Mouse (Mus musculus) neural tube, embryonic 13.5 days (tissue): ENCODE measurements at regions not wholly inside any gene's neighbourhood (a gene's known extent, or its start where the extent isn't known, plus 50 kb on each side); places are given as distances from the start of the nearest gene placed in this dataset.
"Not testable (repeated sequence)": the region's sequence is repeated elsewhere in the genome, so short reads cannot be mapped to it uniquely, and the experiment has no call there.

Experiments used
- ATAC-seq: fragments of 200-750 bp; cut with Nextera tagmentation; 2 replicates; pipeline ENCODE4 v1.8.0; 2017; ENCODE audit warnings: low read depth, mild to moderate bottlenecking, moderate TSS enrichment, moderate library complexity
- H3K27ac ChIP-seq: fragments of 300-500 bp; sonication (generic); replicated peaks from 2 replicates; pipeline ENCODE4 v1.5.1; 2015; ENCODE audit warnings: moderate library complexity, mild to moderate bottlenecking, inconsistent platforms
- H3K27me3 ChIP-seq: fragments of 300-500 bp; sonication (generic); 2 replicates; pipeline ENCODE4 v1.6.1; 2015; ENCODE audit warnings: mild to moderate bottlenecking, inconsistent platforms
- H3K36me3 ChIP-seq: fragments of 300-500 bp; sonication (generic); 2 replicates; pipeline ENCODE4 v1.6.1; 2015; ENCODE audit warnings: mild to moderate bottlenecking, inconsistent platforms
- H3K4me1 ChIP-seq: fragments of 300-500 bp; sonication (generic); replicated peaks from 2 replicates; pipeline ENCODE4 v1.6.1; 2015; ENCODE audit warnings: inconsistent platforms
- H3K4me2 ChIP-seq: fragments of 300-500 bp; sonication (generic); 2 replicates; pipeline ENCODE4 v1.6.1; 2015; ENCODE audit warnings: inconsistent platforms, mild to moderate bottlenecking, moderate library complexity
- H3K4me3 ChIP-seq: fragments of 300-500 bp; sonication (generic); 2 replicates; pipeline ENCODE4 v1.5.1; 2015; ENCODE audit warnings: mild to moderate bottlenecking, inconsistent platforms
- H3K9ac ChIP-seq: fragments of 300-500 bp; sonication (generic); 2 replicates; pipeline ENCODE4 v1.6.1; 2015; ENCODE audit warnings: moderate library complexity, mild to moderate bottlenecking, inconsistent platforms
- H3K9me3 ChIP-seq: fragments of 300-500 bp; sonication (generic); 2 replicates; pipeline ENCODE4 v1.6.1; 2016; ENCODE audit warnings: inconsistent platforms
- whole genome bisulfite sequencing: fragments of 180-500 bp; shearing (Covaris S2); methylation state at CpG from one replicate; pipeline ENCODE4 v1.1.7; 2015; 5-methylcytosine and 5-hydroxymethylcytosine counted together

DNA sequence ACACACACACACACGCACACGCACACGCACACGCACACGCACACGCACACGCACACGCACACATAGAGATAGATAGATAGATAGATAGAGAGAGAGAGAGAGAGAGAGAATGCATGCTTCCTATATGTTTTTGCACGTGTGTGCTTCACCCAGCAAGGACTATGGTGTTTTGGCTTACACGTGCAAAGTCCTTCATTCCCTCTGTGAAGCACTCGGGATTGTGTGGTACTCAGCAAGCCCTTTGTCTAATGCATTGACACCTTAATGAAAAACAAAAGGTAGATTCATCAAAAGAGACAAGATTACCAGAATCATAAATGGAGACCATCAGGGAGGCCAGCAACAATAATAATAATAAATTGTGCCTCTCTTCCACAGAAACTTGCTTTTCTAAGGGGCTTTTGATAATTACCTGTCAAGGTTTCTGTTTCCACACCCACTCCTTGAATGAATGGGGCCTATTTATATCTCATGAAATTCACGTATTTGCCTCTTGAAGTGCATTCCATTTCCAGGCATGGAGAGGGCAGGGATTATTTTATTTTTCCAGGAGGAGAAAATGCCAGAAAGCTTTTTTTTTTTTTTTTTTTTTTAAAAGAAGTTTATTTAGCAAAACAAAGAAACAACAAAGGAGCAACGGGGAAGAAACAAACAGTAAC lies 93.0 kb downstream of the Btg1 start:
- Histone ChIP-seq H3K4me2 (no peak overlapping the region), H3K4me3 (no peak overlapping the region), H3K27ac (no peak overlapping the region), H3K9ac (no peak overlapping the region), H3K27me3 (no peaks in the 10 kb centered on the region), H3K4me1 (no peaks in the 10 kb centered on the region), H3K36me3 (no peaks in the 10 kb centered on the region), H3K9me3 (no peaks in the 10 kb centered on the region)
- 89% methylated on average over 13 of the region's 13 CpGs for WGBS
- no peak for ATAC-seq

DNA sequence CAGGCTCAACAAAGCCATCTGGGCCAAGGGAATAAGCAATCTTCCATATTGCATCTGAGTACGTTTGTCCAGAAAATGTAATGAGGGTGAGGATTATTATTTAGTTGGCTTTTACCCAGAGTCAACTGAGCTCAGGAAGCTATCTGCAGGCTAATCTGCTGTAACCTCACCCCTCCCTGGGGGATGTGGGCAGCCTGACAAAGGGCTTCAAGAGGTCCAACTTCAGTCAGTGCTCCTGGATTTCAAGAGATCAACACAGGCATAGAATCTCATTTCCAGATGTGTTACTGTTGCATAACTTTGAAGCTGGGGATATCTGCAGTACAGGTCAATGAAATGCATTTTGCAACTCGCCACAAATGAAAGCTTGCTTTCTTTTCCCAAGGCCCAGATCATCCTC lies 95.2 kb downstream of the Btg1 start:
- Histone ChIP-seq H3K36me3 (no peaks in the 10 kb centered on the region), H3K4me1 (peaks cover 2% of the 10 kb centered on the region; the same call in 1 of the 2 replicates), H3K27me3 (no peaks in the 10 kb centered on the region), H3K9me3 (no peaks in the 10 kb centered on the region), H3K4me3 (no peak overlapping the region), H3K4me2 (no peak overlapping the region), H3K27ac (no peak overlapping the region), H3K9ac (no peak overlapping the region)
- no peak for ATAC-seq
- 64% methylated on average over 2 of the region's 2 CpGs for WGBS

DNA sequence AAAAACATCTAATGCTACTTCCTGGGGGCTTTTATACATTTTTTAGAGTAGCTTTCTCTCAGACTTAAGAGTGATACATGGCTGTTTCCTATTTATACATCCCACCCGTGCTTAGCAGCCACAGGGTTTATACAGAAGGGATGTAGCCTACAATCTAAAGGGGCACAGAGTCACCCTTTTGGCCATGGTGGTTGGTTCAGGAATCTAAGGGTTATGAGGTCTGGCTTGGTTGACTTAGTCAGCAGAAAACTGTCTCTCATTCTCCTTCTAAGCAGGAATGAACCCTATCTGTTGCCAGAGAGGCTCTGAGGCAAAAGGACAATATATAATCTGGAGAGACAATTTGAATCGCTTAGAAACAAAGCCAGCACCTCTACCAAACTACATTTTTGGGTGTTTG lies 97.9 kb downstream of the Btg1 start:
- Histone ChIP-seq H3K4me2 (no peak overlapping the region), H3K9me3 (no peaks in the 10 kb centered on the region), H3K9ac (no peak overlapping the region), H3K27me3 (no peaks in the 10 kb centered on the region), H3K36me3 (no peaks in the 10 kb centered on the region), H3K27ac (no peak overlapping the region), H3K4me3 (no peak overlapping the region), H3K4me1 (peaks cover 11% of the 10 kb centered on the region; the same call in 1 of the 2 replicates)
- WGBS: 86% methylated on average over 2 of the region's 2 CpGs
- no peak for ATAC-seq

DNA sequence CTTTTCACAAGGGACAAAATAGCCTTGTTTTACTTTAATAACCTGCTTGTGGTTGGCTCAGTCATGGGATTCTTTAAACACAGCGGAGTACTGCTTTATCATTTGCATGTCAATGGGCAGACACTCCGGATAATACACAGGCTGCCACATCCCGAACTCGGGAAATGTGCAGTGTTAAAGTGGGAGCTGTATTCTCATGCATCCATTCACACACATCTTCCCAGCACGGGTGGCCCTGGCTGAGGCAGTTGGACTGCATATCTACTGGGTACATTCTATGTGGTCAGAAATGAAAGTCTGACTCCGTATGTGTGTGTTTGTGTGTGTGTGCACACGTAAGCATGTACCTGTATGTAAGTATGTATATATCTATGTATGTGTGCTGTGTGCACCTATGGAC lies 100.5 kb downstream of the Btg1 start:
- WGBS: 41% methylated on average over 7 of the region's 7 CpGs

DNA sequence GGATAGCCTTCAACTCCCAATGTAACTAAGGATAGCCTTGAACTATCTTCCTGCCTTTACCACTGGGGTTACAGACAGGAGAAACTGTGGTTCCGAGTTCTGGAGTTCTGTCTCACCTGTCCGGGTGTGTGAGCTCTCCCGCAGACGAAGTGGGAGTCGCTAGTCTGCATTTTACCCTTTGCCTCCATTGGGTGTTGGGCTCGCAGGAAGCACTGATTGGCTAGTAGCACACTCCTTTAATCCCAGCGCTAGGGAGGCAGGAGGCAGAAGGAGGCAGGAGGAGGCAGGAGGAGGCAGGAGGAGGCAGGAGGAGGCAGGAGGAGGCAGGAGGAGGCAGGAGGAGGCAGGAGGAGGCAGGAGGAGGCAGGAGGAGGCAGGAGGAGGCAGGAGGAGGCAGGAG lies 101.9 kb downstream of the Btg1 start:
- not testable (repeated sequence) for H3K36me3 ChIP-seq, H3K4me2 ChIP-seq, H3K9me3 ChIP-seq, H3K27me3 ChIP-seq, H3K9ac ChIP-seq, H3K4me3 ChIP-seq, ATAC-seq, H3K27ac ChIP-seq
- WGBS: 88% methylated on average over 7 of the region's 7 CpGs
- H3K4me1 ChIP-seq: peaks cover 31% of the 10 kb centered on the region

More for the DNA sequence above, 100.5 kb downstream of the Btg1 start:
- Histone ChIP-seq H3K4me2 (no peak overlapping the region), H3K9me3 (no peaks in the 10 kb centered on the region), H3K9ac (no peak overlapping the region), H3K36me3 (no peaks in the 10 kb centered on the region), H3K27me3 (no peaks in the 10 kb centered on the region), H3K27ac (no peak overlapping the region), H3K4me1 (peaks cover 24% of the 10 kb centered on the region), H3K4me3 (no peak overlapping the region)
- ATAC-seq: 0 out of 2 replicates have a peak, but pooled peaks have one; percentile 36

DNA sequence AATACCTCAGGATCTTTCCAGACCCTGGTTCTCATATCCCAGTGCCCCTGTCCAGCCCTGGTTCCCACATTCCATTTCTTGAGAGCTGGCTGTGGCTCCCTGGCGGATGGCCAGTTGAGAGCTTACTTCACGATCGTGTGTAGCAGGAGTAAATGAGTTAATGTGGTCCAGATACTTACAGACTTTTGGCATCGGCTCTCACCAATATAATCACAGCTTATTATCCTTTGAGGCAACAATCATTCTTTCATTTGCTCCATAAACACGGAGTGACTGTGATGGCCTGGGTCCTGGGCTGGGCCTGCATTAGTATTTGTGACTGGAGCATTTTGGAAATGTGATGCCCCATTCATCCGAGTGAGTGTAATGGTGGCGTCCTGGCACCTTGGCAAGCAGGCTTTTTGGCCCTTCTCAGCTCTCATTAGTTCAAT lies 103.5 kb downstream of the Btg1 start:
- Histone ChIP-seq H3K27ac (no peak overlapping the region), H3K27me3 (no peaks in the 10 kb centered on the region)
- ATAC-seq: no peak

DNA sequence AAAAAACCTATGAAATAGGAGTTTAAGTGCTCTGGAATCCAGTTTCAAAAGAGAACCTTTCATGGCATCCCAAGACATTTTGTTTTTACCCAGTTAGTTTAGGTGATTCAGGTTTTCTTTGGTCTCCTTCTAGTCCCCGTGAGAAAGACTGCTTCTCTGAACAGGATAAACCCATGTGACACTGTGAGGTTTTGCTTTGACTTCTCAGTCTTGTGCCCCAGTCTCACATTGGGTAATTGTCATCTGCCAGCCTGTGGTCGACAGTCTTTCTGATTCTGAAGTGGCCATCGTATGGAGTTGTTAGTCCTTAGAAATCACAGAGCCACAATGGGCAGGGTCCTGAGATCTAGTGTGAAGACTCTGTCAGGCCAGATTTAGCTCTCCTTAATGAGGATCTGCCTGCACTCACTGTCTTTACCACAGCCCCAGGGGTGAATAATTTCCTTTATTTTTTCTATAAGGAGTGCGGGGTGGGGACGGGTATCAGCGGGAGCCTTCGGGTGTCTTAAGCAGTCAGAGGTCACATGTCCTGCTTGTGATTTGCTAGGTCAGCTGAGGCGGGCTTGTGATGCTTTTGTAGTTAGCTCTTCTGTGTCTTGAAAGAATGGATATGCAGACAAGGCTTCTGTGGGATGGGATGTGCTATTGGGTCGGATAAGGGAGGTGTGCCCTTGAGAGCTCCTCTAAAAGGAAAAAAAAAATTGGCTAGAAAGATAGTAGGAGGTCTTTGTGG lies 104.3 kb downstream of the Btg1 start:
- 21% methylated on average over 9 of the region's 9 CpGs for WGBS
- Histone ChIP-seq H3K9me3 (no peaks in the 10 kb centered on the region), H3K27ac (no peak overlapping the region), H3K36me3 (no peaks in the 10 kb centered on the region), H3K9ac (no peak overlapping the region), H3K27me3 (no peaks in the 10 kb centered on the region), H3K4me2 (no peak overlapping the region), H3K4me3 (no peak overlapping the region), H3K4me1 (peaks cover 37% of the 10 kb centered on the region)
- ATAC-seq: no peak

More for the DNA sequence above, 103.5 kb downstream of the Btg1 start:
- no peak overlapping the region for H3K9ac ChIP-seq
- no peaks in the 10 kb centered on the region for H3K9me3 ChIP-seq
- H3K4me2 ChIP-seq: no peak overlapping the region
- no peaks in the 10 kb centered on the region for H3K36me3 ChIP-seq
- H3K4me3 ChIP-seq: no peak overlapping the region
- 71% methylated on average over 7 of the region's 7 CpGs for WGBS
- peaks cover 37% of the 10 kb centered on the region for H3K4me1 ChIP-seq

DNA sequence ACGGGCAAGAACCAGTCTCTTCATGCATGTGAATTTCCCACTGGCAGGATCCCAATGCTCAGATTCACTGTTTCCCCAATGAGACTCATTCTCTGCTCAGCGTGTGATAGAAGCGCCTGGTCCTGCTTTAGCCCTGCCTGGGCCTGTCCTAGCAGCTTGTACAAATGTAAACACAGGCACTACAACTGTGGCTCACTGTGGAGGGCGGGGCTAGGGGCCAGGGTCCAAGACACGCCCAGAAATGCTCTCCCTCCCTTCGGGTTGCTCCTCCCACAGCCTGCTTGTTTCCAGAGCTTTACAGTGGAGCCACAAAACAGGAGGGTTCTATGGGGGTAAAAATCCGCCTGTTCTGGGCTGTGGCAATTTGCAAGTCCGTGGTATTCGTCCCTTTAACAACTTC lies 105.7 kb downstream of the Btg1 start:
- ATAC-seq: peak; percentile 93
- H3K27me3 ChIP-seq: no peaks in the 10 kb centered on the region
- H3K4me1 ChIP-seq: peaks cover 31% of the 10 kb centered on the region
- 22% methylated on average over 9 of the region's 9 CpGs for WGBS
- no peak overlapping the region for H3K9ac ChIP-seq
- H3K4me2 ChIP-seq: no peak overlapping the region
- H3K27ac ChIP-seq: 0 out of 2 replicates have a peak overlapping the region, but pooled peaks have one; percentile 18
- no peak overlapping the region for H3K4me3 ChIP-seq
- H3K9me3 ChIP-seq: no peaks in the 10 kb centered on the region
- no peaks in the 10 kb centered on the region for H3K36me3 ChIP-seq

DNA sequence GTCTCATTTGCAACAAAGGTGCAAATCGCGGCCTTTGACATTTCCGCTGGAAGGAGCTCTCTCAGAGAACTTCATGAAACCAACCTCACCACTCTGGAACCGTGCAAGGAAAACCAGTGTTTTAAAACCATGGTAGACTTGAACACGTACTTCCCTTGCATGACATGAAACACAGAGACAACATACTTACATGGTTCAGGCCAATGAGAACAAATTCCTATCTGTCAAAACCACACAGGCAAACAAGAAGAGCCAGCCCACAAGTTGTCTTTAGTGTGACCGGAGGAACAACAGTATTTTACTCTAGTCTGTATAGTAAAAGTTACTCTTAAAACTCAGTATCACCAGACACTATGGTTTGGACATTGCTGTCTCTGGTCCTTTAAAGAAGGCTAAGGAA lies 106.3 kb downstream of the Btg1 start:
- no peak for ATAC-seq
- WGBS: 92% methylated on average over 6 of the region's 6 CpGs
- H3K4me1 ChIP-seq: peaks cover 26% of the 10 kb centered on the region
- no peaks in the 10 kb centered on the region for H3K9me3 ChIP-seq
- H3K4me3 ChIP-seq: no peak overlapping the region
- H3K36me3 ChIP-seq: no peaks in the 10 kb centered on the region
- H3K27me3 ChIP-seq: no peaks in the 10 kb centered on the region
- no peak overlapping the region for H3K4me2 ChIP-seq
- no peak overlapping the region for H3K9ac ChIP-seq
- no peak overlapping the region for H3K27ac ChIP-seq

DNA sequence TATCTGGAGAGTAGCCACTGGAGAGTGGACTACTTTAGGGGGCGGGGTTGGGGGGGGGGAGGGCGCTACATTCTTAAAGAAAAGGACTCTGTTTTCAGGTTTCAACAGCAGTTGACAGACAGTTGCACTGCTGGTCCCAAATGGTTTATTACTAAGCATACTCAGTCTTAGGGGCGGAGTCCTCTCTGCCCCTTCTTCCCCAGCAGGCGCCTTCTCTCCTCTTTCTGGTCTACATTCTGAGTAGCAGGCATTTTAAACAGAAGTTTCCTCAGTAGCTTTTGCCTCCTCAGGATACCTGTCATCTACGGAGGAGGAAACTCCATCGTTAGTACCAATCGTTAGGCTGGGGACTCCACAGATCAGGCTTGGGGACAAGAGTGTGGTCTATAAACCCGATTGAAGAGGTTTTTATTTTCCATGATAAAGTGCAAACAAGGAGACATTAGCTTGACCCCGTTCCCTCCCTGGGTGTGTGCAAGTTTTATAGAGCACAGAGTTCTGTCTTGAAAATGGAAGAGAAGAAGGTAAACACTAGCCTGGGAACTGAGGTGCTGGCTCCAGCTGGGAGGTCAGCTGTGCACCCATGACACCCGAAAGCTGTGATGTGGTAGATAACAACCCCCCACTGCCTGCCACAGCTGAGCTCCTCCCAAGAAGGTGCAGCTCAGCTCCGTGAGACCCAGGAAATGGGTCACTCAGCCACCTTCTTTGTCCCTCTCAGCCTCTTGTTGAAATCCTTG lies 107.8 kb downstream of the Btg1 start:
- Histone ChIP-seq H3K36me3 (no peaks in the 10 kb centered on the region), H3K27ac (no peak overlapping the region), H3K4me3 (no peak overlapping the region), H3K9ac (no peak overlapping the region), H3K27me3 (no peaks in the 10 kb centered on the region), H3K9me3 (no peaks in the 10 kb centered on the region), H3K4me1 (peaks cover 26% of the 10 kb centered on the region), H3K4me2 (no peak overlapping the region)
- WGBS: 46% methylated on average over 11 of the region's 11 CpGs
- no peak for ATAC-seq

DNA sequence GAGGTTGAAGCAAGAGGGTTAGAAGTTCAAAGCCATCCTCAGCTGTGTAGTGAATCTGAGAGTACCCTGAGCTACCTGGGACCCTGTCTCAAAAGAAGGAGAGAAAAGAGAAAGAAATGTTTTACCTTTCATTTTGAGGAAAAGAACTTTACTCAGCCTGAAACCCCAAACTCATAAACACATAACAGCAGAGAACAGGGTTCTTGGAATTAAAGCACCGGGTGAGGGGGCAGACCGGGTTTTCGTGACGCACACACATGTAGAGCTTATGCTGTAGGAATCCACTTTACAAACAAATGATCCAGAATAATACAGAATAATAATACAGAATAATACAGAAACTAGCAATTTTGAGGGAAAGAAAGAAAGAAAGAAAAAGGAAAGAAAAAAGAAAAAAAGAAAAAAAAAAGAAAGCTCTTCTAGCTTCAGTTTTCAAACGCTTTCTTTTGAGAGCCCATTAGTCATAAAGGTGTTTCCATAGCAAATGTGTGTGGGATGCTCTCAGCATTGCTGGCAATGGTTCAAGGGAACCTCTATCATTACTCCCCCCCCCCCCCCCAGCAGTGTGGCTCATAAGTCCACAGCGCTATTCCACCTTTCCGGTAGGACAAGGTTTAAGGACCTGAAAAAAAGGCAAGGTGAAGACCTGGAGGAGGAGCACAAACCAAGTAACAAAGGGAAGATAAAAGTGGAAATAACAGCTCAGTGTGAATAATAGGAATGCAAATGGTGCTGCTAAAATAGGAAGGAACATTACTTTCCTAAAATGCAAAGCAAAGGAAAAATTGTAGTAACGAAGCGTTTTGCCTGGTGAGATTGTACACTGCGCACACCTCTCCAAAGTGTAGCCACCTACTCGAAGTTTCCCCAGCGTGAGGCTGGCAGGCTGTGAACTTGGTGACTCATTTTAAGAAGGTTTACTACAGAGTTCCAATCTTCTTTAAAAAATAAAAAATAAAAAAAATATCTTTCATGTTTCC lies 110.3 kb downstream of the Btg1 start:
- no peak overlapping the region for H3K9ac ChIP-seq
- 90% methylated on average over 12 of the region's 12 CpGs for WGBS
- H3K27me3 ChIP-seq: no peaks in the 10 kb centered on the region
- no peak overlapping the region for H3K4me3 ChIP-seq
- no peaks in the 10 kb centered on the region for H3K9me3 ChIP-seq
- H3K36me3 ChIP-seq: no peaks in the 10 kb centered on the region
- no peak overlapping the region for H3K4me2 ChIP-seq
- no peak overlapping the region for H3K27ac ChIP-seq
- ATAC-seq: no peak
- H3K4me1 ChIP-seq: peaks cover 15% of the 10 kb centered on the region
